Mouse (Mus musculus): ENCODE results near the gene Rap2b.

The Rap2b gene

GRCm38 (mm10) chr3:61361338-61361737 lies at the start of gene Rap2b:
Gene Rap2b, plus strand, starts transcription at chr3:61361638.
- in situ Hi-C loops (cut with MboI, MseI) = no loop called here

DNA sequence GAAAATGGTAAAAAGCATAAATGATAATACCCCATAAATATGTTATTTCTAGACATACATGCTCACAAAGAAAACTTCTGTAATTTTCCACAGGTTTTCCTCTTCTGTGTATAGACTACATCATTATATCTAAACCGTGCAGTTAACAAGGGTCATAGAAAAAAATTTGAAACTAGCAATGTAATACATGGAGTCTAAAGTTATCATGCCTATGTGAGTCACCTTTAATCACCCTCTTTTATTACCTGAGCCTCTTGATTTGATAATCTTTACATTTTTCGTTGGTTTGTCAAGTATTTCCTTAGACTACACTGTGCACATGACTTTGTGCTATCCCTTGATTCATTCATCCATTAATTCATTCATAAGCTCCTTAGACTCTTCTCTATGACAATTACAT lies 46.4 kb upstream of the Rap2b start:
- in situ Hi-C loops (cut with MboI, MseI) = loop anchor here (5.0 kb wide), 1 partner anchor 37 kb away; no protein-coding TSS in a partner anchor

GRCm38 (mm10) chr3:61320031-61320430 lies 41.4 kb upstream of the Rap2b start:
- in situ Hi-C loops (cut with MboI, MseI) = no loop called here

- in situ Hi-C loops (cut with MboI, MseI) = no loop called here
Observed at GRCm38 (mm10) chr3:61321632-61322031, 39.8 kb upstream of the Rap2b start.

DNA sequence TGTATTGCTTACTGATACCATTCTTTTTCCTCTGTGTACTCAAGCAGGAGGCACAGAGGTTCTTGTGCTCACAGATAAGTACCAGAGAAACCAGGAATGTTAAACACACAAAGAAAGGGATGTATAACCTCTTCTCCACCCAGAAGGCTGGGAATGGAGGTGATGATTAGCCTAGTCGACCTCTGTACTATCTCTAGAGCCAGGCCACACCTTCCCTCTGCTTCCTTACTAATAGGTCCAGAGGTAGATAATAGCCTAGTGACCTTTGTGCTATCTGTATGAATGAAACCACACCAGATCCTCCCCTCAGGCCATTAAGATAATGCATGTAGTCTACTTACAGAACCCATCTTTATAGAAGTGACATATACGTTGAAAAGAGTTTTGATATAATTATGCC lies 25.2 kb upstream of the Rap2b start:
- in situ Hi-C loops (cut with MboI, MseI) = no loop called here

GRCm38 (mm10) chr3:61337230-61337629 lies 24.2 kb upstream of the Rap2b start:
- in situ Hi-C loops (cut with MboI, MseI) = no loop called here

DNA sequence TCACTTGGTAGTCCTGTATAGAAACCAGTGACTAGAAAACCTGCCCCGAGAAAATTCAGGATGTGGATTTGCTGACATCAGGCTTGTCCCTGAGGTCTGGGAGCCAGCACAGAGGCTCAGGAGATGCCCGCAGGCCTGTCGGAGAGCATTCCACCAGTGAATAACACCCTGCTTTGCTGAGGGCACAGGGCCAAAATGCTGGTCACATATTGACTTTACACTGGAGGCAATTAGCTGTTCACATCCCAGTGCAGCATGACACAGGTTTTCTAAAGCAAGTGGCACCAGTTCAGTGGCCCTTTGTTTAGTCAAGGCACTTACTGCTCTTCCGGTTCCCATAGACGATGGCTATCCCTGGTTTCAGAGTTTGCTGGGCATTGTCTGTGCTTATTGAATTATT lies 21.1 kb upstream of the Rap2b start:
- in situ Hi-C loops (cut with MboI, MseI) = no loop called here

- in situ Hi-C loops (cut with MboI, MseI) = no loop called here
Observed at GRCm38 (mm10) chr3:61344031-61344430, 17.4 kb upstream of the Rap2b start.

DNA sequence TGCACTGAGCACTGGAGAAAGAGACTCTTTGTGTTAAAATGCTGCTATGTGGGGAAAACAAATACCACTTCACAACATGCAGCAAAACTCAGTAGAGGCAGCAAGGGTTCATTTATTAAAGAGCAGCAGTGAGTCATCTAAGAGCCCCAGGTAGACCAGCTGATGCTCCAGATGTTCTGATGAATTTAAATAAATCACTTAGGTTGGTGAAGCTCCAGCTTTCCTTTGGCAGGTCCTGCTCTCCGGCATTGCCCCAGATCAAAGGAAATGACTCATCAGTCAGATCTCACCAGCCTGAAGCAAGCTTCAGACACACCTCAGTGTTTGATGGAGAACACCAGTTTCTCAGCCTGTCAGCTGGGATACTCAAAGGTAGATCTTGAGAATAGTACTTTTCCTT lies 15.8 kb upstream of the Rap2b start:
- in situ Hi-C loops (cut with MboI, MseI) = loop anchor here (5.0 kb wide), 1 partner anchor 88 kb away; no protein-coding TSS in a partner anchor

- in situ Hi-C loops (cut with MboI, MseI) = loop anchor here (5.0 kb wide), 1 partner anchor 91 kb away; no protein-coding TSS in a partner anchor
Observed at GRCm38 (mm10) chr3:61348036-61348614, 13.3 kb upstream of the Rap2b start.

DNA sequence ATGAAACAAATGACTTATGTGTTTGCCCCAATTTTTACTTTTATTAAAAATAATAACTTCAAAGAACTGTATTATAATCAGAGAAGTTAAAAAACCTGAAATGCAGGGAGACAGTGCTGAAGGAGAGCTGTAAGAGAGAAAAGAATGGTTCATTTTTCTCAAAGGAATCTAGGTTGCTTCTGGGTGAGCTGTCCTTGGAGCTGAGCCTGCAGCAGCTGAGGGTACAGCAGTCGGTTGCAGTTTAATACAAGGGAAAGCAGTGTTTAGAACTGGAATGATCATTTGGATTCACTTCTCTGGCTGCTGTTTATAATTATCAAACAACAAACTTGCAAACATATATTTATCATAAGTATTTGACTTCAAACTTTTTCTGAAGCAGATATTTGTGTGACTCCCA lies 12.0 kb upstream of the Rap2b start:
- in situ Hi-C loops (cut with MboI, MseI) = loop anchor here (5.0 kb wide), 1 partner anchor 92 kb away; no protein-coding TSS in a partner anchor

DNA sequence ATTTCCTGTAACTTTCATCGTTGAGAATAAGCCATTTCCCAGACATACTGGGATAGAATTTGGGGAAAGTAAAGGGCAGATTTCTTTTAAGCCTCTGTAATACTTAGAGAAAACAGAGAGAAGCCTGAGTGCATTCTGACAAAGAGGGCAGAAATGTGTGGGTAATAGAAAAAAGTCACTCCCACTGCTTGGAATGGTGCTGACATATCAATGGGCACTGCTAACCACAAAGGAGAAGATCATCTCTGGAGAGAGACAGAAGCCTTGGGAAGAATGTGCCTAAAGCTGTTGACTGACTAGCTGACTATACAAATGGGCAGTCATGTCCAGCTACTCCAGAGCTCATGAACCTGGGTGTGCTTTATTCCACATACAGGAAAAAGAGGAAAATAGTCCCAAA lies 6.0 kb upstream of the Rap2b start:
- in situ Hi-C loops (cut with MboI, MseI) = no loop called here

DNA sequence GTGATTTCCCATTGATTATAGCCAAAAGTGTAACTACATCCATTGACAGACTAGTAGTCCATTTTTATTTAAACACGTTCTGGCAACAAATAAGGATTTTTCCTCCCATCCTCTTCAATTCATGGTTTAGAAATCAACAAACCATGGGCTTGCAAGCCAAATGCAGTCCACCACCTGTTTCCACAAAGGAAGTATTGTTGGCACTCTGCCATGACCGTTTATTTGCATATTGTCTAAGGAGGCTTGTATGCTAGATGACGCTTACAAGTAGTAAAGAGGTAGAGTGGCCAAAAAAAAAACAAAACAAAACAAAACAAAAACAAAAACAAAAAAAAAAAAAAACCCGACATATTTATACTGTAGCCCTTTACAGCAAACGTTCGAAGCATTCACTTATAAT lies 3.3 kb upstream of the Rap2b start:
- in situ Hi-C loops (cut with MboI, MseI) = no loop called here

DNA sequence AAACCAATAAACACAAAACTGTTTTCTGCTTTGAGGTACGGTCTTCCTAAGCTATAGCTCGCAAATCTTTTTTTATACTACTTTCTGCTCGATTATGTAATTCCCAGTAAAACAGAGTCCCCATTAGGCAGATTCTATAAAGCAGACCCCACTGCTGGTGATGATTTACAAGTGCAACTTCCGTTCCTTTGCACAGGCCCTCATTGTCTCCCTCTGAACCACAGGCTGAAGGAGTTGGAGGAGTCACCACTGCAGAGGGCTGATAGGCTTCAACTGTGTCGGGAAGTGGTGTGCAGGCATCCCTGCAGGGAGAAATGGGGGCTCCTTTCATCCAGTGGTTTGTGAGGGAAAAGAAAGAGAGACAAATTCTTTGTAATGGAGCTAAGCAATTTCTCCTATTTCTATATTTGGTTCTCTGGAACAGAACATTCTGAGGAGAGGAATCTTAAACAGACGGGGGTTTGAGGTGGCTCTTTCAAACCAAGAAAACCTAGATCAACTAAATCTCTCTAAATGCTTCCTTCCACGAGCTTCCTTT lies 2.6 kb upstream of the Rap2b start:
- in situ Hi-C loops (cut with MboI, MseI) = no loop called here

- in situ Hi-C loops (cut with MboI, MseI) = no loop called here
Observed at GRCm38 (mm10) chr3:61362821-61363160, 1.4 kb downstream of the Rap2b start.

GRCm38 (mm10) chr3:61363161-61363988 lies 1.9 kb downstream of the Rap2b start:
- in situ Hi-C loops (cut with MboI, MseI) = no loop called here

GRCm38 (mm10) chr3:61363989-61364660 lies 2.7 kb downstream of the Rap2b start:
- in situ Hi-C loops (cut with MboI, MseI) = no loop called here

DNA sequence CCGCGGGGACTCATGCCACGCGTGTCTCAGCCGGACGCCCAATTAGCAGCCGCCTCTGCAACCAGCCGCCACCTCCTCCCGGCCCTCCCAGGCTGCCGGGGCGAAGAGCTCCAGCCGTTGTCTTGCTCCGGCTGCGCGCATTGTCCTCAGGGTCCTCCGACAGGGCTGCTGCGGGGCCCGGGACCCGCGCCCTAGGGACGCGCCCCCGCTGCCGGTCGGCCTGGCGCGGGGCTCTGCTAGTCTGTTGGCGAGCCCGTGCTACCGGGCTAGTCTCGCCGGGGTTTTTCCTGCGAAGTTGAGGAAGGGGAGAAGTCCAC lies 3.2 kb downstream of the Rap2b start:
- in situ Hi-C loops (cut with MboI, MseI) = no loop called here

DNA sequence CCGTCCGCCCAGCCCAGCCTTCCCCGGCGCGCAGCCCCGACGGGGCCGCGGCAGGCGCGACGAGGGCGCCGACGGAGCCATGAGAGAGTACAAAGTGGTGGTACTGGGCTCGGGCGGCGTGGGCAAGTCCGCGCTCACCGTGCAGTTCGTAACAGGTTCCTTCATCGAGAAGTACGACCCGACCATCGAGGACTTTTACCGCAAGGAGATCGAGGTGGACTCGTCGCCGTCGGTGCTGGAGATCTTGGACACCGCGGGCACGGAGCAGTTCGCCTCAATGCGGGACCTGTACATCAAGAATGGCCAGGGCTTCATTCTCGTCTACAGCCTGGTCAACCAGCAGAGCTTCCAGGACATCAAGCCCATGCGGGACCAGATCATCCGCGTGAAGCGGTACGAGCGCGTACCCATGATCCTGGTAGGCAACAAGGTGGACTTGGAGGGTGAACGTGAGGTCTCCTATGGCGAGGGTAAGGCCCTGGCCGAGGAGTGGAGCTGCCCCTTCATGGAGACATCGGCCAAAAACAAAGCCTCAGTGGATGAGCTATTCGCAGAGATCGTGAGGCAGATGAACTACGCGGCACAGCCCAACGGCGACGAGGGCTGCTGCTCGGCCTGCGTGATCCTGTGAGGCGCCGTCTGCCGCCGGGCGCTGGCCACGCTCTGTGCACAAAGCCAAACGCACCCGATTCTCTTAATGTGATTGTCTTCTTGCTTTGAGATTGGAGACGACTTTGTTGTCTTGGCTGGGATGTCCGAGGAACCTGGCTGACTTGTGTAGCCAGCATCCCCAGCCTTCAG lies 3.7 kb downstream of the Rap2b start:
- in situ Hi-C loops (cut with MboI, MseI) = no loop called here

- in situ Hi-C loops (cut with MboI, MseI) = no loop called here
Observed at GRCm38 (mm10) chr3:61365779-61366373, 4.4 kb downstream of the Rap2b start, which contains the start of gene B430305J03Rik. Gene B430305J03Rik, minus strand, starts transcription at chr3:61365951.

DNA sequence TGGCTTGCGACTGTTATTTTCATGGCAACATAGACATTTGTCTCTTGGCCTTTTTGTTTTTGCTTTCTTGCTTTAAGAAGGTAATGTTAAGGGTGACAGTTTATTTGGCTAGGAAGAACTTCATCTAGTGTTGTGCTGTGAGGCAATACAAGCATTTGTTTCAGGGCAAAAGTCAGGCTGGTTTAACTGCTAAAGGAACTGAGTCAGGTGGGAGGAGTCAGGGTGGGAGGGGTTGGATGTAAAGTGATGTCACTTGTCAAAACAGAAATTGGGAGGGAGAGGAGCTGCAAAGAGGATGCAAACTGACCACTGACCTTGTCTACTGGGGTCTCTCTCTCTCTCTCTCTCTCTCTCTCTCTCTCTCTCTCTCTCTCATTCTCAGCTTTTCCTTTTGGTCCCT lies 7.0 kb downstream of the Rap2b start:
- in situ Hi-C loops (cut with MboI, MseI) = no loop called here
